Mouse (Mus musculus): Measurements from ENCODE around the gene Atp5l. TPM values are rescaled to one million over a fixed set of nuclear protein-coding genes. Genes with fewer than 3 reads are reported as not detected.

Gene Atp5l
- polyA plus RNA-seq, 2 experiments: 418 to 630 TPM

DNA sequence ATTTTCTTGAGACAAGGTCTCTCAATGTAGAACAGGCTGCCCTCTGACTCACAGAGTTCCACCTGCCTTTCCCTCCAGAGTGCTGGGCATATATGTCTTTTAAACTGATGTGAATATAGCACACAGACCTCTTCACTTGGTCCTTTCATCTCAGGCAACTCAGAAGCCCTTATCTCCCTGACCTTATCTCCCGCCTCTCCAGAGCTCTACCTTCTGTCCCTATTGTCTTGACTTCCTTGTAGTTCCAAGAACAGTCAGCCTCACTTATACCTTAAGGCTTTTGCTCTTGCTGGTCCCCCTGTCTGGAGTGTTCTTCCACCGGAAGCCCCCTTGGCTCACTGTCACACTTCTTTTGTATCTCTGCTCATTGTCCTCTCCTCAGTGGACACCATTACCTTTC is 30.4 kb downstream of the Atp5l start:
- no peaks in the 10 kb centered on the region for H3K9me3 ChIP-seq (ENCODE audit: control insufficient read depth, low read length)
- TF ChIP-seq CTCF (IDR thresholded peaks at IDR 0.05; ENCODE audit: low read depth) (no peak), EP300 (IDR thresholded peaks at IDR 0.05; ENCODE audit: low read depth) (no peak)
- H3K4me2 ChIP-seq (ENCODE audit: low read depth): no peak overlapping the region
- ATAC-seq (ENCODE audit: insufficient read depth) (no peak), DNase-seq (ENCODE audit: low read depth in 3 of 3, low spot score in 3 of 3) (no peak)
- H3K4me3 ChIP-seq (ENCODE audit: insufficient read depth in 1 of 2, low read depth in 2 of 2, low read length in 2 of 2): no peak overlapping the region
- no peak overlapping the region for H3K9ac ChIP-seq (replicated peaks)
- H3K27ac ChIP-seq: no peak overlapping the region
- peaks cover 0 to 6% of the 10 kb centered on the region in 2 experiments; a peak in 1 of 4 replicates for H3K4me1 ChIP-seq (replicated peaks; ENCODE audit: control insufficient read depth in 2 of 2, insufficient read depth in 2 of 2, low read length in 1 of 2)
- no peaks in the 10 kb centered on the region for H3K27me3 ChIP-seq (ENCODE audit: control insufficient read depth, insufficient read depth, low read length)
- no peaks in the 10 kb centered on the region for H3K36me3 ChIP-seq (replicated peaks; ENCODE audit: control insufficient read depth, insufficient read depth, low read depth)
- WGBS (ENCODE audit: insufficient replicate concordance): 20% methylated on average over 2 of the region's 2 CpGs

- WGBS (ENCODE audit: insufficient replicate concordance): 61% methylated on average over 7 of the region's 7 CpGs
- no peak overlapping the region for H3K4me3 ChIP-seq (ENCODE audit: insufficient read depth in 1 of 2, low read depth in 2 of 2, low read length in 2 of 2)
- no peak for DNase-seq (ENCODE audit: low read depth in 3 of 3, low spot score in 3 of 3)
- TF ChIP-seq CTCF (IDR thresholded peaks at IDR 0.05; ENCODE audit: low read depth) (no peak), EP300 (IDR thresholded peaks at IDR 0.05; ENCODE audit: low read depth) (no peak)
- peaks cover 0 to 9% of the 10 kb centered on the region in 2 experiments; a peak in 2 of 4 replicates for H3K4me1 ChIP-seq (replicated peaks; ENCODE audit: control insufficient read depth in 2 of 2, insufficient read depth in 2 of 2, low read length in 1 of 2)
- no peaks in the 10 kb centered on the region for H3K9me3 ChIP-seq (ENCODE audit: control insufficient read depth, low read length)
- no peak overlapping the region for H3K4me2 ChIP-seq (ENCODE audit: low read depth)
- H3K36me3 ChIP-seq (replicated peaks; ENCODE audit: control insufficient read depth, insufficient read depth, low read depth): no peaks in the 10 kb centered on the region
- H3K27ac ChIP-seq: no peak overlapping the region
- no peaks in the 10 kb centered on the region; the same call in 1 of the 2 replicates for H3K27me3 ChIP-seq (ENCODE audit: control insufficient read depth, insufficient read depth, low read length)
- ATAC-seq (ENCODE audit: insufficient read depth): no peak
- no peak overlapping the region for H3K9ac ChIP-seq (replicated peaks)
Observed at GRCm38 (mm10) chr9:44888114-44888624, 32.4 kb downstream of the Atp5l start.

DNA sequence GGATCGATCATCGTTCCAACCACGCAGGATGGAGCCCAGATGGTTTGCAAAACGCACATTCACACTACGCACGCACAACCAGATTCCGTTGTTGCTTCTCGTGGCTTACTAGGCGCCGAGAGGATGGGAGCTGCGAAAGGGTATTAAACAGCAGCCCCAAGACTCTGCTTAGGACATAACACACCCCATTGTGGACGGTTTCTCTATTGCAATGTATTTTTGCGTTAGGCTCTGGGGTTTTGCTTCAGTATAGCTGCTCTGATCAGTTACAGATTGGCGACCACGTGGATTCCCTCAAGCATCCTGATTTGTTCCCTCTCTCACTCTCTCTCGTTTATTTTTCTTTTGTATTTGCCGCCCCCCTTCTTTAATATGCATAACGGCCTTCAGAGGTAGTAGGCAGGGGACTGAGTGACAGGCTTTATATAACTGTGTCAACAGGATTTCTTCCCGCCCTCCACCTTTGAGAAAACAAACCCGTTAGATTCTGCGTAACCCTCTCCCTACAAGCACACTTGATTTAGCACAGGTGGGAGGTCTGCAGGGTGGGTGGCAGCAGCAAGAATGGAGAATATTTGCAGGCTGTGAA is 37.5 kb downstream of the Atp5l start:
- Histone ChIP-seq H3K27me3 (ENCODE audit: control insufficient read depth, insufficient read depth, low read length) (no peaks in the 10 kb centered on the region; the same call in 1 of the 2 replicates), H3K4me1 (replicated peaks; ENCODE audit: control insufficient read depth in 2 of 2, insufficient read depth in 2 of 2, low read length in 1 of 2) (peaks cover 11 to 21% of the 10 kb centered on the region in 2 experiments), H3K4me3 (ENCODE audit: insufficient read depth in 1 of 2, low read depth in 2 of 2, low read length in 2 of 2) (peak overlapping the region; percentile 83 to 84), H3K27ac (no peak overlapping the region), H3K9me3 (ENCODE audit: control insufficient read depth, low read length) (no peaks in the 10 kb centered on the region), H3K36me3 (replicated peaks; ENCODE audit: control insufficient read depth, insufficient read depth, low read depth) (no peaks in the 10 kb centered on the region), H3K9ac (replicated peaks) (no peak overlapping the region; the same call in 1 of the 2 replicates), H3K4me2 (ENCODE audit: low read depth) (peak overlapping the region; percentile 99)
- 3% methylated on average over 21 of the region's 21 CpGs for WGBS (ENCODE audit: insufficient replicate concordance)
- TF ChIP-seq EP300 (IDR thresholded peaks at IDR 0.05; ENCODE audit: low read depth) (no peak), CTCF (IDR thresholded peaks at IDR 0.05; ENCODE audit: low read depth) (no peak; the same call in 1 of the 2 replicates)
- ATAC-seq (ENCODE audit: insufficient read depth) (no peak), DNase-seq (ENCODE audit: low read depth in 3 of 3, low spot score in 3 of 3) (no peak)

DNA sequence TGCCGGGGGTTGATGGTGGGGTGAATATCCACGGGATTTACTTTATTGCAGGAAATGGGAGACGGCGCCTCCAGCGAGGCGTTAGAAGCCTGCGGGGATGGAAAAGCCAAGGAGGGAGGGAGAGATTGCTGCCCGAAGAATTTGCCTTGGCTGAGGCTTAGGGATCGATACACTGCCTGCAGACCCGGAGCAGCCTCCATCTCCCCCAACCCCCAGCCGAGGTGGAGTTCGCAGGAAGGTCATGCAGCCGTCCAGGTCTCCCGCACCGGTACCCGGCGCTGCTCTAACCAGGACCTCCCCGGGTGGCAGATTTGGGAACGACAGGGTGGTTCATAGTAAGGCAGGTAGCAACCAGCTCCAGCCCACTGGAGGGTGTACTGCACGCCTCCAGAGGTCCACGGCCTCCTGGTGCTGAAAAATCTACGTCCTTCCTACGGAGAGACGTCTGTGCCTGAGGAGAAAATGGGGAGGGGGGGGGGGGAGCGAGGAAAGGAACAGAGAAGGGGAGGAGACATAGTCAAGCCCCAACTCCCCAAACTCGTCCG is 38.0 kb downstream of the Atp5l start:
- ATAC-seq (ENCODE audit: insufficient read depth): no peak

GRCm38 (mm10) chr9:44881941-44882435 is 38.6 kb downstream of the Atp5l start:
- Histone ChIP-seq H3K36me3 (replicated peaks; ENCODE audit: control insufficient read depth, insufficient read depth, low read depth) (no peaks in the 10 kb centered on the region), H3K9me3 (ENCODE audit: control insufficient read depth, low read length) (no peaks in the 10 kb centered on the region), H3K27ac (peak overlapping the region; percentile 68), H3K9ac (replicated peaks) (peak overlapping the region; percentile 77), H3K27me3 (ENCODE audit: control insufficient read depth, insufficient read depth, low read length) (no peaks in the 10 kb centered on the region; the same call in 1 of the 2 replicates), H3K4me1 (replicated peaks; ENCODE audit: control insufficient read depth in 2 of 2, insufficient read depth in 2 of 2, low read length in 1 of 2) (peaks cover 11 to 21% of the 10 kb centered on the region in 2 experiments), H3K4me3 (ENCODE audit: insufficient read depth in 1 of 2, low read depth in 2 of 2, low read length in 2 of 2) (peak overlapping the region; percentile 83 to 84), H3K4me2 (ENCODE audit: low read depth) (peak overlapping the region; percentile 99)
- ATAC-seq (ENCODE audit: insufficient read depth): peak; percentile 47
- WGBS (ENCODE audit: insufficient replicate concordance): under 1% methylated on average over 29 of the region's 29 CpGs
- peak; percentile 55 to 60 (median 56) for DNase-seq (ENCODE audit: low read depth in 3 of 3, low spot score in 3 of 3)
- TF ChIP-seq CTCF (IDR thresholded peaks at IDR 0.05; ENCODE audit: low read depth) (no peak), EP300 (IDR thresholded peaks at IDR 0.05; ENCODE audit: low read depth) (no peak)

More for the DNA sequence above, 38.0 kb downstream of the Atp5l start:
- no peak overlapping the region for H3K27ac ChIP-seq
- under 1% methylated on average over 26 of the region's 27 CpGs for WGBS (ENCODE audit: insufficient replicate concordance)
- no peaks in the 10 kb centered on the region for H3K9me3 ChIP-seq (ENCODE audit: control insufficient read depth, low read length)
- H3K4me1 ChIP-seq (replicated peaks; ENCODE audit: control insufficient read depth in 2 of 2, insufficient read depth in 2 of 2, low read length in 1 of 2): peaks cover 11 to 21% of the 10 kb centered on the region in 2 experiments
- peak overlapping the region; percentile 83 to 84 for H3K4me3 ChIP-seq (ENCODE audit: insufficient read depth in 1 of 2, low read depth in 2 of 2, low read length in 2 of 2)
- H3K4me2 ChIP-seq (ENCODE audit: low read depth): peak overlapping the region; percentile 99
- peak in 1 of 3 experiments; percentile 40 for DNase-seq (ENCODE audit: low read depth in 3 of 3, low spot score in 3 of 3)
- peak overlapping the region; percentile 77; the same call in 1 of the 2 replicates for H3K9ac ChIP-seq (replicated peaks)
- TF ChIP-seq CTCF (IDR thresholded peaks at IDR 0.05; ENCODE audit: low read depth): peak; percentile 27; the same call in 1 of the 2 replicates
- TF ChIP-seq EP300 (IDR thresholded peaks at IDR 0.05; ENCODE audit: low read depth): no peak
- no peaks in the 10 kb centered on the region; the same call in 1 of the 2 replicates for H3K27me3 ChIP-seq (ENCODE audit: control insufficient read depth, insufficient read depth, low read length)
- no peaks in the 10 kb centered on the region for H3K36me3 ChIP-seq (replicated peaks; ENCODE audit: control insufficient read depth, insufficient read depth, low read depth)
